Mouse (Mus musculus) urinary bladder, postnatal 4 days (tissue): Measurements from ENCODE around the gene Cuta.

ENCODE experiments used
- DNase-seq, 2 experiments: peaks; one replicate each; pipeline ENCODE4 v3.0.0; 2021 to 2022; ENCODE audit warnings: low spot score in 2 of 2

Cuta gene

GRCm38 (mm10) chr17:26887926-26888325 is 51.4 kb downstream of the Cuta start:
- DNase-seq: no peak

DNA sequence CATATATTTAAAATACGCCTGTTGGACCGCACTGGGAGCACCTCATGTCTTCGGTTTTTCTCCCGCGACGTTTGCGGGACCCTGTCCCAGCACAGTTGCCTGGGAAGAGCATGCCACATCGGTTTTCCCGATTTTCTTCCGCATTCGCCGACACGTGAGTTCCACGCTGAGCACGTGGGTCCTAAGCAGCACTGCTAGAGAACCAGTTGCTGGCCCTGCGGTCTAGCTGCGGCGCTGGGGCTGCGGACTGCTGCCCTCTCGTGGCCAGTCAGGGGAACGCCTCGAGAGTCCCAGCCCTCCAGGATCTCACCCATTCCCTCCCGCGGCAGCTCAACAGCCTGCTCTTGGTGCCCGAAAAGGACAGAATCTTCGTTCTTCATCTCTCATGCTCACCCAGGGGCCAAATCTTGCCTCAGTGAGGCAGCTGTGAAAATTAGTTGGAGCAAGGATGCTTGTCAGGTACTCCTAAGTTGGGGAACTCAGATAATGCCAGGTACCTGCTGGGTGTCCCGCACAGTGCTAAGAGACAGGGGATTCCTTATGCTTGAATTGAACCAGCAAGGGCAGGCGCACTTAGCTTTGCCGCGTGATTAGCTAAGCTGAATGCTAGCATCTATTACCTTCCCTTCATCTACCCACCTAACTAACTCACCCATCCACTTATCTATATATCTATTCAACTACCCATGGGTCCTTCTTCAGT is 53.2 kb downstream of the Cuta start:
- peak; percentile 79 to 87 for DNase-seq

- DNase-seq: peak; percentile 72 to 84
Observed at GRCm38 (mm10) chr17:26884995-26885926, 54.1 kb downstream of the Cuta start.
